Mouse (Mus musculus) neural tube, embryonic 15.5 days (tissue): ENCODE measurements around the gene Stap1. TPM values are rescaled to one million over a fixed set of nuclear protein-coding genes. Genes with fewer than 3 reads are reported as not detected.

Source experiments
- ATAC-seq: fragments of 200-750 bp; cut with Nextera tagmentation; 2 replicates; pipeline ENCODE4 v1.8.0; 2017; ENCODE audit warnings: mild to moderate bottlenecking, moderate TSS enrichment, moderate library complexity; ENCODE audit not compliant: low FRiP score
- H3K27ac ChIP-seq: fragments of 300-500 bp; sonication (generic); replicated peaks from 2 replicates; pipeline ENCODE4 v1.5.1; 2015; ENCODE audit warnings: mild to moderate bottlenecking, inconsistent platforms
- H3K27me3 ChIP-seq: fragments of 300-500 bp; sonication (generic); replicated peaks from 2 replicates; pipeline ENCODE4 v1.6.1; 2015; ENCODE audit warnings: inconsistent platforms
- H3K36me3 ChIP-seq: fragments of 300-500 bp; sonication (generic); 2 replicates; pipeline ENCODE4 v1.6.1; 2015; ENCODE audit warnings: inconsistent platforms
- H3K4me1 ChIP-seq: fragments of 300-500 bp; sonication (generic); 2 replicates; pipeline ENCODE4 v1.6.1; 2015; ENCODE audit warnings: inconsistent platforms
- H3K4me2 ChIP-seq: fragments of 300-500 bp; sonication (generic); 2 replicates; pipeline ENCODE4 v1.6.1; 2015; ENCODE audit warnings: inconsistent platforms, mild to moderate bottlenecking, moderate library complexity
- H3K4me3 ChIP-seq: fragments of 300-500 bp; sonication (generic); replicated peaks from 2 replicates; pipeline ENCODE4 v1.5.1; 2015; ENCODE audit warnings: mild to moderate bottlenecking, inconsistent platforms
- H3K9ac ChIP-seq: fragments of 300-500 bp; sonication (generic); replicated peaks from 2 replicates; pipeline ENCODE4 v1.6.1; 2015; ENCODE audit warnings: mild to moderate bottlenecking, inconsistent platforms
- H3K9me3 ChIP-seq: fragments of 300-500 bp; sonication (generic); replicated peaks from 2 replicates; pipeline ENCODE4 v1.6.1; 2016; ENCODE audit warnings: inconsistent platforms
- WGBS: fragments of 180-500 bp; shearing (Covaris S2); methylation state at CpG from one replicate; pipeline ENCODE4 v1.1.7; 2015; ENCODE audit warnings: mixed read lengths; 5-methylcytosine and 5-hydroxymethylcytosine counted together
- polyA plus RNA-seq: library from polyadenylated mRNA; unstranded; fragments of >200 nt; fragmentation: Nextera tagmentation; extraction: Ambion mirVana; gene quantifications from 2 replicates; pipeline ENCODE4 v1.2.1, GENCODE M21; 2015

The Stap1 gene
- polyA plus RNA-seq, 1 experiment from 2014 or later = 0.61 TPM

DNA sequence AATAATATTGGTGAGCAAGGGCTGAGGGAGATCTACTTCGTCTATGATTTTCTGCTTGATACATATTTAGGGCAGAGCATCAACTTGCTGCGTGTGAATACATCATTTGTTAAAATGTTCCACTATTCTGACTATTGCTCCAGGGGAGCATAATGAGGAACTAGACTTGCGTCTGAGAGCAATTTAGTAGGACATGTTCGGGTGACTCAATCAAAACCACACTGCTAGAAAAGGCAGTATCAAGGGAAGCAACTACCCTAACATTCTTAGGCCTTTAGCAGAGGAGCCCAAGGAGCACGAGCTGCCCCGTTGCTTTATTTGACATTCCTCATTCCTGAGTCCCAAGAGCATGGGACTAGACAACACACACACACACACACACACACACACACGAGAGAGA, 13.4 kb downstream of the Stap1 start:
- H3K4me1 ChIP-seq = no peaks in the 10 kb centered on the region
- ATAC-seq = no peak
- H3K4me2 ChIP-seq = no peak overlapping the region
- no peak overlapping the region for H3K27ac ChIP-seq
- 86% methylated on average over 7 of the region's 7 CpGs for WGBS
- no peak overlapping the region for H3K9ac ChIP-seq
- no peak overlapping the region for H3K4me3 ChIP-seq
- H3K27me3 ChIP-seq = no peaks in the 10 kb centered on the region
- no peaks in the 10 kb centered on the region for H3K36me3 ChIP-seq
- H3K9me3 ChIP-seq = no peaks in the 10 kb centered on the region

DNA sequence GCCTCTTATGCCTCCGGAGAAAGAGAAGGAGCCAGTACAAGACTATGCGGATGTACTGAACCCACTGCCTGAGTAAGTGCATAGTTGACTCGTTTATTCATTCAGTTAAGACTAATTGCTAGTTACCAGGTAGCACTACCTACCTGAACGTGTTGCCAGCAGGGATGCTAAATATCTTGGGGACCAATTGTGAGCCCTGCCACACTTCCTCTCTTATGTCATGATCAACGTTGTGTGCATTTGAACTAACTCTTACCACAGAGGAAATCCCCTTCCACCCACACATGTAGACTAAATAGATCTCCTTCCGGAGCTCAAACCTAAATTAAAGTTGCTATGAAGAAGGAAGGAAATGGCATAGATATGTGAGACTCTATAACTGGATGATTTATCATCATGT, 15.2 kb downstream of the Stap1 start:
- no peaks in the 10 kb centered on the region for H3K4me1 ChIP-seq
- WGBS = 78% methylated on average over 6 of the region's 6 CpGs
- H3K4me3 ChIP-seq = no peak overlapping the region
- ATAC-seq = no peak
- no peak overlapping the region for H3K9ac ChIP-seq
- no peaks in the 10 kb centered on the region for H3K9me3 ChIP-seq
- no peaks in the 10 kb centered on the region for H3K36me3 ChIP-seq
- H3K27ac ChIP-seq = no peak overlapping the region
- no peaks in the 10 kb centered on the region for H3K27me3 ChIP-seq
- H3K4me2 ChIP-seq = no peak overlapping the region

GRCm38 (mm10) chr5:86094754-86095153, 23.2 kb downstream of the Stap1 start:
- no peaks in the 10 kb centered on the region for H3K36me3 ChIP-seq
- H3K27me3 ChIP-seq = no peaks in the 10 kb centered on the region
- no peaks in the 10 kb centered on the region for H3K9me3 ChIP-seq
- no peaks in the 10 kb centered on the region for H3K4me1 ChIP-seq
- no peak overlapping the region for H3K9ac ChIP-seq
- H3K4me3 ChIP-seq = no peak overlapping the region
- H3K27ac ChIP-seq = no peak overlapping the region
- 89% methylated on average over 9 of the region's 9 CpGs for WGBS
- ATAC-seq = no peak
- no peak overlapping the region for H3K4me2 ChIP-seq

- Histone ChIP-seq H3K27ac (no peak overlapping the region), H3K27me3 (no peaks in the 10 kb centered on the region), H3K9me3 (no peaks in the 10 kb centered on the region), H3K4me1 (no peaks in the 10 kb centered on the region), H3K36me3 (no peaks in the 10 kb centered on the region), H3K9ac (no peak overlapping the region), H3K4me2 (no peak overlapping the region), H3K4me3 (no peak overlapping the region)
- 93% methylated on average over 3 of the region's 3 CpGs for WGBS
- no peak for ATAC-seq
These were observed 27.4 kb downstream of the Stap1 start for GRCm38 (mm10) chr5:86098988-86099387.

GRCm38 (mm10) chr5:86100621-86101020, 29.1 kb downstream of the Stap1 start:
- Histone ChIP-seq H3K4me2 (no peak overlapping the region), H3K27ac (no peak overlapping the region), H3K9ac (no peak overlapping the region), H3K36me3 (0 out of 2 replicates have a peak, but pooled peaks cover 3% of the 10 kb centered on the region), H3K4me3 (no peak overlapping the region), H3K4me1 (no peaks in the 10 kb centered on the region), H3K27me3 (no peaks in the 10 kb centered on the region), H3K9me3 (no peaks in the 10 kb centered on the region)
- WGBS = 85% methylated on average over 3 of the region's 3 CpGs
- ATAC-seq = no peak

DNA sequence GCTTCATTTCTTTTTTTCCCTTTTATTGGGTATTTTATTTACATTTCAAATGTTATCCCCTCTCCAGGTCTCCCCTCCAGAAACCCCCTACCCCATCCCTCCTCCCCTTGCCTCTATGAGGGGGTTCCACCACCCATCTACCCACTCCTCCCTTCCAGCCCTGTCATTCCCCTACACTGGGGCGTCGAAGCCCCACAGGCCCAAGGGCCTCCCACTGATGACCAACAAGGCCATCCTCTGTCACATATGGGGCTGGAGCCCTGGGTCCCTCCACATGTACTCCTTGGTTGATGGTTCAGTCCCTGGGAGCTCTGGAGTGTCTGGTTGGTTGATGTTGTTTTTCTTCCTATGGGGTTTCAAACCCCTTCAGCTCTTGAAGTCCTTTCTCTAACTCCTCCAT, 30.6 kb downstream of the Stap1 start:
- ATAC-seq = no peak
- H3K9me3 ChIP-seq = no peaks in the 10 kb centered on the region
- H3K9ac ChIP-seq = no peak overlapping the region
- H3K4me3 ChIP-seq = no peak overlapping the region
- 100% methylated on average over 2 of the region's 2 CpGs for WGBS
- H3K27me3 ChIP-seq = no peaks in the 10 kb centered on the region
- no peak overlapping the region for H3K27ac ChIP-seq
- H3K4me1 ChIP-seq = no peaks in the 10 kb centered on the region
- H3K4me2 ChIP-seq = no peak overlapping the region
- 0 out of 2 replicates have a peak, but pooled peaks cover 4% of the 10 kb centered on the region for H3K36me3 ChIP-seq

- H3K4me2 ChIP-seq = no peak overlapping the region
- peaks cover 15% of the 10 kb centered on the region for H3K36me3 ChIP-seq
- no peaks in the 10 kb centered on the region for H3K4me1 ChIP-seq
- H3K27ac ChIP-seq = no peak overlapping the region
- no peaks in the 10 kb centered on the region for H3K27me3 ChIP-seq
- no peak overlapping the region for H3K9ac ChIP-seq
- WGBS = 75% methylated on average over 2 of the region's 2 CpGs
- no peak overlapping the region for H3K4me3 ChIP-seq
- H3K9me3 ChIP-seq = no peaks in the 10 kb centered on the region
- ATAC-seq = no peak
These were observed 35.1 kb downstream of the Stap1 start for GRCm38 (mm10) chr5:86106610-86107009.

- no peaks in the 10 kb centered on the region for H3K4me1 ChIP-seq
- H3K9ac ChIP-seq = no peak overlapping the region
- no peak overlapping the region for H3K4me2 ChIP-seq
- ATAC-seq = no peak
- H3K9me3 ChIP-seq = no peaks in the 10 kb centered on the region
- H3K27me3 ChIP-seq = no peaks in the 10 kb centered on the region
- WGBS = 94% methylated on average over 1 of the region's 1 CpGs
- H3K27ac ChIP-seq = no peak overlapping the region
- H3K4me3 ChIP-seq = no peak overlapping the region
- peaks cover 15% of the 10 kb centered on the region for H3K36me3 ChIP-seq
These were observed 39.5 kb downstream of the Stap1 start for GRCm38 (mm10) chr5:86111074-86111473.

DNA sequence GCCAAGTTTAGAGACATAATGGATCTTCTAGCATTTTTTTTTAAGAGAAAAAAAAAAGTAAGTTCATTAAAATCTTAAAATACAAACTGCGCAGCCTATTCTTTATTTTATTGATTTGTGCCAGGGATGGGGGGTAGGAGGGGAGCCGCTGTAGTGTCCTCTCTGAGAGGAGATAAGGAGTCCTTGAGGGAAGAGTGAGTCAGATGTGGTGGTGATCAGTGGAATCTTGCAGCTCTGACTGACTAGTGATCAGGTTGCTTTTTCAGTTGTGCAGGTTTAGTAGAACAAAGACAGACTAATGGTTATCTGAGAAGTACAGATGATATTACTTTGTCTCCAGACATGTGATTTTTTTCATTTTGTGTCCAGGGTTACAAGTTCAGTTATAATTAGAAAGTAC, 41.5 kb downstream of the Stap1 start:
- H3K4me3 ChIP-seq = no peak overlapping the region
- H3K4me1 ChIP-seq = no peaks in the 10 kb centered on the region
- no peak overlapping the region for H3K9ac ChIP-seq
- no peak for ATAC-seq
- peaks cover 15% of the 10 kb centered on the region for H3K36me3 ChIP-seq
- H3K27me3 ChIP-seq = no peaks in the 10 kb centered on the region
- no peak overlapping the region for H3K4me2 ChIP-seq
- H3K9me3 ChIP-seq = no peaks in the 10 kb centered on the region
- no peak overlapping the region for H3K27ac ChIP-seq
- WGBS = 96% methylated on average over 2 of the region's 2 CpGs

- Histone ChIP-seq H3K4me3 (no peak overlapping the region), H3K4me1 (no peaks in the 10 kb centered on the region), H3K36me3 (peaks cover 17% of the 10 kb centered on the region), H3K9me3 (no peaks in the 10 kb centered on the region), H3K9ac (no peak overlapping the region), H3K4me2 (no peak overlapping the region), H3K27ac (no peak overlapping the region), H3K27me3 (no peaks in the 10 kb centered on the region)
- WGBS = 68% methylated on average over 1 of the region's 1 CpGs
- ATAC-seq = no peak
These were observed 42.5 kb downstream of the Stap1 start for GRCm38 (mm10) chr5:86113997-86114396.

GRCm38 (mm10) chr5:86118457-86119094, 47.0 kb downstream of the Stap1 start:
- Histone ChIP-seq H3K4me1 (no peaks in the 10 kb centered on the region), H3K9ac (no peak overlapping the region), H3K27ac (no peak overlapping the region), H3K4me3 (no peak overlapping the region), H3K4me2 (no peak overlapping the region), H3K36me3 (peaks cover 22% of the 10 kb centered on the region), H3K9me3 (no peaks in the 10 kb centered on the region), H3K27me3 (no peaks in the 10 kb centered on the region)
- 92% methylated on average over 9 of the region's 9 CpGs for WGBS
- ATAC-seq = no peak

- H3K4me2 ChIP-seq = no peak overlapping the region
- H3K36me3 ChIP-seq = peaks cover 31% of the 10 kb centered on the region
- WGBS = 98% methylated on average over 1 of the region's 1 CpGs
- H3K27me3 ChIP-seq = no peaks in the 10 kb centered on the region
- H3K9me3 ChIP-seq = no peaks in the 10 kb centered on the region
- no peak overlapping the region for H3K27ac ChIP-seq
- no peak overlapping the region for H3K4me3 ChIP-seq
- ATAC-seq = no peak
- no peak overlapping the region for H3K9ac ChIP-seq
- no peaks in the 10 kb centered on the region for H3K4me1 ChIP-seq
These were observed 57.2 kb downstream of the Stap1 start for GRCm38 (mm10) chr5:86128749-86129148.

DNA sequence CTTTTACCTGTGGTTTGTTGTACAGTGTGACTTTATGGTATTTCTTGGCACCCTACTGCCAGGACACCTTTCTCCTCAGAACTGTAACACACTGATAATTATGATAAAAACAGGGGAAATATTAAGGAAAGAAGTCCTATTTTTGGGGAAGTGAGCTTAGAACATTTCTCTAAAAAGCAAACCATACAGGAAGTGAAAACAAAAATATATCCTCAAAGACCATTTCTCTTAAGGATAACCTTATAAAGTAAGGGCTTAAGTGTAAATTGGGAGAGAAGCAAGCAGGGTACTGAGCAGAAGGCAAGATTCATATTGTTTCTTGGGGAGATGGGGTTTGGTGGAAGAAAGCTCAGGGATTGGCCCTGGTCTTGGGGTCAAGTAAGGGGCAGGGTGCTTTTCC, 58.3 kb downstream of the Stap1 start:
- Histone ChIP-seq H3K9me3 (no peaks in the 10 kb centered on the region), H3K36me3 (peaks cover 31% of the 10 kb centered on the region)

More for the DNA sequence above, 58.3 kb downstream of the Stap1 start:
- Histone ChIP-seq H3K27me3 (no peaks in the 10 kb centered on the region), H3K9ac (no peak overlapping the region), H3K27ac (no peak overlapping the region), H3K4me1 (no peaks in the 10 kb centered on the region), H3K4me3 (no peak overlapping the region), H3K4me2 (no peak overlapping the region)
- ATAC-seq = no peak
